Mouse (Mus musculus): ENCODE data around the gene Msx3. TPM values are rescaled to one million over a fixed set of nuclear protein-coding genes. Genes with fewer than 3 reads are reported as not detected.

The Msx3 gene
- polyA plus RNA-seq, 1 experiment from 2014 or later: 0.14 TPM

DNA sequence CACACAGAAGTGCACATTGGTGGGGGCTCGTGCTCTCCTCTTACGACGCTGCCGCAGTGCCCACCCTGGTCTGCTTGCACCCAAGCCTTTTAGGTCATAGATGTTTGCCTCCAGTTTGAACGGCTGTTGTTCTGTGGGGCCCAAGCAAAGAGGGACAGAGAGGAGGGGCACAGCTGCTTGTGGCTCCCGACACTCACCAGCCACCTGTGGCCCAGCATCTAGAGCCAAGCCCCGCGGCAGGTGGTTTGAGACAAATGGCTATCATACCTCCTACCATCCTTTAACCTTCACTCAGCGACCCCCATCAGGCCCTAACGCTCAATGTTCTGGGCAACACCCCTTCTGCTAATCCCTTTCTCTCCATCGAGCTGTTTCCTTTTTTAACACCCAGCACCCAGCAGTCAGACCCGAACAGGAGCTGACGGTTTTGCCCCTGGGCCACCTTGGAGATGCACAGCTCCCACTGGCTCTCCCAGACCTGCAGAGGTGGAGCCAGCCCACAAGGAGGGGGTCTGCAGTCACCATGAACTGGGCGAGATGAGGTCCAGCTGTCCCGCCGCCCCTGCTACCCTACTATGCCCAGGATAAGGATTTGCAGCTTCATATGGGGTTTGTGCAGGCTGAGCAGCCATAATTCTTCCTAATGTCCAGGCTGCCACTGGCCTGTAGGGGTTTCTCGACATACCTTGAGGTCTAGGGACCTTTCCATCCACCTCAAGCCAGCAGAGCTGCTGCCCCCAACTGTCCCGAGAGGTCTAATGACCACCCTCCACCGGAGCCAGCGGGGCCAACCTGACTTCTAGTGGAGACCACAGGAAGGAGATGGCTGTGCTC, 32.7 kb upstream of the Msx3 start:
- H3K36me3 ChIP-seq (ENCODE audit: control insufficient read depth, insufficient read depth, low read length): no peaks in the 10 kb centered on the region
- H3K4me3 ChIP-seq (ENCODE audit: low read depth, low read length): no peak overlapping the region
- H3K27ac ChIP-seq (ENCODE audit: low read depth, low read length): no peak overlapping the region
- no peak for ATAC-seq (replicated peaks; ENCODE audit: insufficient number of reproducible peaks, low FRiP score, low TSS enrichment)
- WGBS (ENCODE audit: insufficient replicate concordance): 22% methylated on average over 20 of the region's 20 CpGs
- peaks cover 44% of the 10 kb centered on the region for H3K27me3 ChIP-seq (ENCODE audit: control insufficient read depth, insufficient read depth, low read length)
- no peak overlapping the region for H3K4me2 ChIP-seq
- no peaks in the 10 kb centered on the region for H3K4me1 ChIP-seq (ENCODE audit: control insufficient read depth, insufficient read depth, low read length)
- no peak overlapping the region for H3K9ac ChIP-seq (ENCODE audit: low read depth, low read length)
- H3K9me3 ChIP-seq (replicated peaks; ENCODE audit: control insufficient read depth, low read length): no peaks in the 10 kb centered on the region

DNA sequence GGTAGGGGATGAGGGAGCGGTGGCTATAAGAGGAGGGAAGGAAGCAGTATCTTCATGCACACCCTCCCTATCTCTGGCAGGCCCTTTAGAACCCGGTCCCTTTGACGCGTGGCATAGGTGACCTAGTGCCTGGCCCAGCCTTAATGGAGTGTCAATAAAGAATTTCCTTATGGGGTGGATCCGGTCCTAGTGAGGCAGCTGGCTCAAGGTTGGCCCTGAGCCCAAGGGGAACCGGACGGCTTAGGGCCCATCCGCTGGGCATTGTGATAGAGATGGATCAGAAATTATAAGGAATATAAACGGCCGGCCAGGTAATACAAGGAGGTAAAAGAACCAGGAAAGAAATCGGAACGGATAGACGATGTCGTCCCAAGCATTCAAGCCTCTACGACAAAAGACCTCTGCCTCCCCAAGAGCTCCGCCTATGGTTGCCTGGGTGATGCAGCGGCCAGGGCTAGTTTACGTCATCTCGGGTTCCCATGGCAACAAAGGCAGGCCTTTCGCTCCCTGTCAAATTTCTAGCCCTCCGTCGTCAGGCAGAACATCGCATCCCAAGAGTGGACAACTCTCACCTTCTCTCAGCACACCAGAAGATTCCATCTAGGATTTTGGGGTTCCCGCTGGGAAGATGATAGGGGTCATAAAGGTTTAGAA, 31.7 kb upstream of the Msx3 start:
- peak; percentile 46; the same call in 1 of the 2 replicates for ATAC-seq (replicated peaks; ENCODE audit: insufficient number of reproducible peaks, low FRiP score, low TSS enrichment)
- peak overlapping the region; percentile 45 for H3K4me2 ChIP-seq
- 4% methylated on average over 24 of the region's 24 CpGs for WGBS (ENCODE audit: insufficient replicate concordance)
- H3K9ac ChIP-seq (ENCODE audit: low read depth, low read length): no peak overlapping the region
- no peaks in the 10 kb centered on the region for H3K9me3 ChIP-seq (replicated peaks; ENCODE audit: control insufficient read depth, low read length)
- H3K27ac ChIP-seq (ENCODE audit: low read depth, low read length): no peak overlapping the region
- peaks cover 44% of the 10 kb centered on the region for H3K27me3 ChIP-seq (ENCODE audit: control insufficient read depth, insufficient read depth, low read length)
- no peak overlapping the region for H3K4me3 ChIP-seq (ENCODE audit: low read depth, low read length)
- H3K4me1 ChIP-seq (ENCODE audit: control insufficient read depth, insufficient read depth, low read length): no peaks in the 10 kb centered on the region
- no peaks in the 10 kb centered on the region for H3K36me3 ChIP-seq (ENCODE audit: control insufficient read depth, insufficient read depth, low read length)

- WGBS (ENCODE audit: insufficient replicate concordance): 8% methylated on average over 5 of the region's 5 CpGs
- Histone ChIP-seq H3K4me1 (ENCODE audit: control insufficient read depth, insufficient read depth, low read length) (no peaks in the 10 kb centered on the region), H3K27me3 (ENCODE audit: control insufficient read depth, insufficient read depth, low read length) (peaks cover 44% of the 10 kb centered on the region), H3K4me2 (no peak overlapping the region), H3K27ac (ENCODE audit: low read depth, low read length) (no peak overlapping the region), H3K9ac (ENCODE audit: low read depth, low read length) (no peak overlapping the region), H3K4me3 (ENCODE audit: low read depth, low read length) (no peak overlapping the region), H3K9me3 (replicated peaks; ENCODE audit: control insufficient read depth, low read length) (no peaks in the 10 kb centered on the region), H3K36me3 (ENCODE audit: control insufficient read depth, insufficient read depth, low read length) (no peaks in the 10 kb centered on the region)
- ATAC-seq (replicated peaks; ENCODE audit: insufficient number of reproducible peaks, low FRiP score, low TSS enrichment): no peak
Measured at GRCm38 (mm10) chr7:140078711-140079110, 29.8 kb upstream of the Msx3 start.

GRCm38 (mm10) chr7:140077698-140078097, 28.8 kb upstream of the Msx3 start:
- Histone ChIP-seq H3K4me3 (ENCODE audit: low read depth, low read length) (no peak overlapping the region), H3K27me3 (ENCODE audit: control insufficient read depth, insufficient read depth, low read length) (peaks cover 45% of the 10 kb centered on the region), H3K36me3 (ENCODE audit: control insufficient read depth, insufficient read depth, low read length) (no peaks in the 10 kb centered on the region), H3K9ac (ENCODE audit: low read depth, low read length) (no peak overlapping the region), H3K4me2 (no peak overlapping the region), H3K9me3 (replicated peaks; ENCODE audit: control insufficient read depth, low read length) (no peaks in the 10 kb centered on the region), H3K4me1 (ENCODE audit: control insufficient read depth, insufficient read depth, low read length) (no peaks in the 10 kb centered on the region), H3K27ac (ENCODE audit: low read depth, low read length) (no peak overlapping the region)
- 73% methylated on average over 6 of the region's 6 CpGs for WGBS (ENCODE audit: insufficient replicate concordance)
- no peak for ATAC-seq (replicated peaks; ENCODE audit: insufficient number of reproducible peaks, low FRiP score, low TSS enrichment)

DNA sequence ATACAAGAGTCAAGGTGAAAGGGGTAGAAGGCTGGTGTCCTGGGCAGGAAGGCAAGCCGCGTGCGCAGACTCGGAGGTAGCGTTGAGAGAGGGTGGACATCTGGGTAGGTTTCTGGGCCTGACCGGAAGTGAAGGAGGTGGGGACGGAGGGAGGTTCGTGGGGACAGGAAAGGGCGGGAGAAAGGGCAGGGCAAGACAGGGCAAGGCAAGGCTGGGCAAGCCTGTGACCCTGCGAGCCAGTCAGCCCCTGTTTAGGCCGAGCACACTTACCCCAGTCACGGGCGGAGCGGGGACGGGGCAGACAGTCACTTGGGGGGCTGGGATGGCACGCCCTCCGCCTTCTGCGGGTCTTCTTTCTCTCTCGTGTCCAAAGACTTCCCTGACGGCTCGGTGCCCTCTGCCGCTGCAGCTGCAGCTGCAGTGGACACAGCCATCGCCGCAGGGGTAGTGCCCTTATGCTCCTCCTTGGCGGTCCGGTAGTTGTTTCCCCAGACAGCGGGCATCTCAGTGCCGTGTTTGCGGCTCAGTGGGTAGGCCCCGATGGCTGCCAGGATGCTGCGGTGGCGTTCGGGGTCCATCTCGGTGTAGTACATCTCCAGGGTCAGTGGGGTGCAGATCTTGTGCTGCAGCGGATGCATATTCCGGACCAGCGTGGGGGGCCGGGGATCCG, 21.3 kb upstream of the Msx3 start:
- Histone ChIP-seq H3K27ac (ENCODE audit: low read depth, low read length) (no peak overlapping the region), H3K9me3 (replicated peaks; ENCODE audit: control insufficient read depth, low read length) (0 out of 2 replicates have a peak, but pooled peaks cover 3% of the 10 kb centered on the region), H3K4me2 (peak overlapping the region; percentile 65), H3K4me1 (ENCODE audit: control insufficient read depth, insufficient read depth, low read length) (no peaks in the 10 kb centered on the region), H3K36me3 (ENCODE audit: control insufficient read depth, insufficient read depth, low read length) (no peaks in the 10 kb centered on the region), H3K9ac (ENCODE audit: low read depth, low read length) (peak overlapping the region; percentile 58), H3K4me3 (ENCODE audit: low read depth, low read length) (peak overlapping the region; percentile 32), H3K27me3 (ENCODE audit: control insufficient read depth, insufficient read depth, low read length) (peaks cover 34% of the 10 kb centered on the region)
- 0 out of 2 replicates have a peak, but pooled peaks have one; percentile 6 for ATAC-seq (replicated peaks; ENCODE audit: insufficient number of reproducible peaks, low FRiP score, low TSS enrichment)
- WGBS (ENCODE audit: insufficient replicate concordance): 26% methylated on average over 39 of the region's 39 CpGs

GRCm38 (mm10) chr7:140067397-140067796, 18.5 kb upstream of the Msx3 start:
- H3K4me1 ChIP-seq (ENCODE audit: control insufficient read depth, insufficient read depth, low read length): no peaks in the 10 kb centered on the region
- ATAC-seq (replicated peaks; ENCODE audit: insufficient number of reproducible peaks, low FRiP score, low TSS enrichment): no peak
- H3K36me3 ChIP-seq (ENCODE audit: control insufficient read depth, insufficient read depth, low read length): no peaks in the 10 kb centered on the region
- no peak overlapping the region for H3K27ac ChIP-seq (ENCODE audit: low read depth, low read length)
- no peak overlapping the region for H3K4me2 ChIP-seq
- peaks cover 52% of the 10 kb centered on the region for H3K27me3 ChIP-seq (ENCODE audit: control insufficient read depth, insufficient read depth, low read length)
- no peak overlapping the region for H3K4me3 ChIP-seq (ENCODE audit: low read depth, low read length)
- 0 out of 2 replicates have a peak, but pooled peaks cover 3% of the 10 kb centered on the region for H3K9me3 ChIP-seq (replicated peaks; ENCODE audit: control insufficient read depth, low read length)
- 56% methylated on average over 6 of the region's 6 CpGs for WGBS (ENCODE audit: insufficient replicate concordance)
- H3K9ac ChIP-seq (ENCODE audit: low read depth, low read length): no peak overlapping the region

DNA sequence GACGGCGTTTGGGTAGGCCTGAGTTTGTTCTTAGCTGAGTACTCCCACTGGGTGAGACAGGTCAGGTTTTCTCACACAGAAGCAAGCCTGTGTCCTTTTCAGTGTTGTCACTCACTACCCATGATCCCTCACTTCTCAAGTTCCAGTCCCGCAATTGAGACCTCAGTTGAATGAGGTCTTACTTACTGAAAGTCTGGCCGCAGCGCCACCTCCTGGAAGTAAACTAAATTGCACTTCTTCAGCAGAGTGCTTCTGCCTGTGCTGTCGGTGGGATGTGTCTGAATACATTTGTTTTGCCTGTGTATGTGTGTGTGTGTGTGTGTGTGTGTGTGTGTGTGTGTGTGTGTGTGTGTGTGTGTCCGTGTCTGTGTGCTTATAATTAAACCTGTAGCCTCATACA, 14.2 kb upstream of the Msx3 start:
- H3K36me3 ChIP-seq (ENCODE audit: control insufficient read depth, insufficient read depth, low read length): no peaks in the 10 kb centered on the region
- 18% methylated on average over 7 of the region's 7 CpGs for WGBS (ENCODE audit: insufficient replicate concordance)
- 0 out of 2 replicates have a peak, but pooled peaks cover 3% of the 10 kb centered on the region for H3K9me3 ChIP-seq (replicated peaks; ENCODE audit: control insufficient read depth, low read length)
- no peak overlapping the region for H3K9ac ChIP-seq (ENCODE audit: low read depth, low read length)
- no peak overlapping the region for H3K4me3 ChIP-seq (ENCODE audit: low read depth, low read length)
- no peak overlapping the region for H3K4me2 ChIP-seq
- H3K27me3 ChIP-seq (ENCODE audit: control insufficient read depth, insufficient read depth, low read length): peaks cover 73% of the 10 kb centered on the region
- no peak overlapping the region for H3K27ac ChIP-seq (ENCODE audit: low read depth, low read length)
- H3K4me1 ChIP-seq (ENCODE audit: control insufficient read depth, insufficient read depth, low read length): 0 out of 2 replicates have a peak, but pooled peaks cover 3% of the 10 kb centered on the region
- no peak for ATAC-seq (replicated peaks; ENCODE audit: insufficient number of reproducible peaks, low FRiP score, low TSS enrichment)

GRCm38 (mm10) chr7:140062307-140062706, 13.4 kb upstream of the Msx3 start:
- no peaks in the 10 kb centered on the region for H3K36me3 ChIP-seq (ENCODE audit: control insufficient read depth, insufficient read depth, low read length)
- 0 out of 2 replicates have a peak, but pooled peaks cover 3% of the 10 kb centered on the region for H3K4me1 ChIP-seq (ENCODE audit: control insufficient read depth, insufficient read depth, low read length)
- H3K4me3 ChIP-seq (ENCODE audit: low read depth, low read length): no peak overlapping the region
- 0 out of 2 replicates have a peak, but pooled peaks cover 3% of the 10 kb centered on the region for H3K9me3 ChIP-seq (replicated peaks; ENCODE audit: control insufficient read depth, low read length)
- H3K9ac ChIP-seq (ENCODE audit: low read depth, low read length): no peak overlapping the region
- no peak for ATAC-seq (replicated peaks; ENCODE audit: insufficient number of reproducible peaks, low FRiP score, low TSS enrichment)
- H3K27me3 ChIP-seq (ENCODE audit: control insufficient read depth, insufficient read depth, low read length): peaks cover 81% of the 10 kb centered on the region
- no peak overlapping the region for H3K4me2 ChIP-seq
- no peak overlapping the region for H3K27ac ChIP-seq (ENCODE audit: low read depth, low read length)
- 15% methylated on average over 11 of the region's 11 CpGs for WGBS (ENCODE audit: insufficient replicate concordance)
